Mouse (Mus musculus): ENCODE measurements at regions not wholly inside any gene's neighbourhood (a gene's known extent, or its start where the extent isn't known, plus 50 kb on each side); places are given as distances from the start of the nearest gene placed in this dataset.

- no peak for TF ChIP-seq ZNF384 (IDR thresholded peaks at IDR 0.05; ENCODE audit: low read depth, low read length)
- TF ChIP-seq HCFC1 (IDR thresholded peaks at IDR 0.05; ENCODE audit: borderline replicate concordance, insufficient read depth, low read length), result no peak
- TF ChIP-seq ZC3H11A (IDR thresholded peaks at IDR 0.05; ENCODE audit: borderline replicate concordance, low read depth, low read length), result no peak
- no peak for TF ChIP-seq CHD2 (IDR thresholded peaks at IDR 0.05; ENCODE audit: low read depth, low read length)
- no peak for TF ChIP-seq MAFK (IDR thresholded peaks at IDR 0.05; ENCODE audit: insufficient read depth, low read depth, low read length)
Measured at GRCm38 (mm10) chr17:79964850-79965249, 68.9 kb upstream of the Atl2 start.
